Comparison of ENCODE assay signal across 8 mouse cellular contexts in the genomic region with DNA sequence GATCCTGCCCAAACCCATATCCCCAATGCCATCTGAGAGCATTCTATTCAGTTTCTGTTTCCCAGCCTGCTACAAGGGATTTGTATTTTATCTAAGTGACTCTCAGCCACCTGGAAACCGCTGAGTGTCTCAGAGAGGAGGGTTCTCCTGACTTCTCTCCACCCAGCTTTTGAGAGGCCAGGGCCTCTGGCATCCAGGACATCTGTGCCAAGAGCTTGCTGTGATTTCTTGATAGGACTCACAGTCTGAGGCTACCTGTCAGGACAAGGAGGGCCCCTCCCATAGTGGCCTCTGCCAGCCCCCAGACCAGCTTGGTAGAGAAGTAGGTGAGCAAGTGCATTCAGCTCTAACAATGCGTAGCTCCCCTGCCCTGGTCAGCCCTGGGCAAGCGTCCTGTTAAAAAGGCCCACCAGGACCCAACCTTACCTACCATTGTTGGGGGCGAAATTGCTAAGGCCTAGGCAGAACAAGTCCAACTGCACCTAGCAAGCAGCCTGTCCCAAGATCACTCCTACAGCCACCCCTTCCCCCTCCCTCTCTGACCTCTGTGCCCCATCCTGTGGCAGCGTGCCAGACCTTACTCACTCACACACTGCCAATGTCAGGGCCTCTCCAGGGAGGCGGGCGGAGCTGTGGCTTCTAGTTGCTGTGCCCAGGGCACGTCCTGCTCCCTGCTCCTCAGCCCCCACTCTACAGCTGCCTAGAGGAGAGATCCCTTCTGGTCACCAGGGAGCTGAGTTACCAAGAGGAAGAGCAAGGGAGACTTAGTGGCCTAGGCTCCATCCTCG. TPM values are rescaled to one million over a fixed set of nuclear protein-coding genes. Genes with fewer than 3 reads are reported as not detected.
A peak's percentile ranks its signal among the peaks of the same experiment; 100 is the strongest.
DNase-seq lines count a peak whose midpoint lies in the region; ATAC-seq and TF ChIP-seq lines count a peak whose summit lies in the region.

No protein-coding gene starts in this region.

- H3K4me3 ChIP-seq in forebrain, embryonic 16.5 days (replicated peaks; ENCODE audit: low read length): no peak overlapping the region
- H3K4me3 ChIP-seq in lung, embryonic 14.5 days (ENCODE audit: low read depth, low read length): no peak overlapping the region
- H3K4me3 ChIP-seq in small intestine, adult 2 months (ENCODE audit: low read depth, low read length): peak overlapping the region; percentile 8; the same call in 1 of the 2 replicates
- no peak overlapping the region for H3K4me3 ChIP-seq in cerebellum, adult 2 months (replicated peaks; ENCODE audit: insufficient read depth, low read depth, low read length)

- no peak for TF ChIP-seq POLR2A in small intestine, adult 2 months (IDR thresholded peaks at IDR 0.05; ENCODE audit: low read depth, low read length)
- TF ChIP-seq POLR2A in cerebellum, adult 2 months (IDR thresholded peaks at IDR 0.05; ENCODE audit: borderline replicate concordance, insufficient read depth, low read length): no peak

- WGBS in forebrain, embryonic 16.5 days: 62% methylated on average over 9 of the region's 9 CpGs
- 49% methylated on average over 9 of the region's 9 CpGs for WGBS in lung, embryonic 14.5 days
- 36% methylated on average over 9 of the region's 9 CpGs for WGBS in small intestine, adult 2 months
- WGBS in cerebellum, adult 2 months: 79% methylated on average over 9 of the region's 9 CpGs

- H3K36me3 ChIP-seq in forebrain, embryonic 16.5 days (ENCODE audit: control insufficient read depth, insufficient read depth): no peaks in the 10 kb centered on the region
- no peaks in the 10 kb centered on the region for H3K36me3 ChIP-seq in lung, embryonic 14.5 days (ENCODE audit: insufficient read depth)
- no peaks in the 10 kb centered on the region for H3K36me3 ChIP-seq in small intestine, adult 2 months (ENCODE audit: control insufficient read depth, insufficient read depth, low read length)

- TF ChIP-seq CTCF in lung, embryonic 14.5 days (IDR thresholded peaks at IDR 0.05; ENCODE audit: low read depth): no peak
- TF ChIP-seq CTCF in small intestine, adult 2 months (IDR thresholded peaks at IDR 0.05; ENCODE audit: extremely low read depth, insufficient read length, insufficient replicate concordance, low read depth, low read length): no peak
- TF ChIP-seq CTCF in cerebellum, adult 2 months (IDR thresholded peaks at IDR 0.05; ENCODE audit: borderline replicate concordance, insufficient read depth, low read depth, low read length): no peak

- H3K27ac ChIP-seq in forebrain, embryonic 16.5 days (ENCODE audit: low read length): no peak overlapping the region
- H3K27ac ChIP-seq in lung, embryonic 14.5 days (ENCODE audit: low read depth): peak overlapping the region; percentile 83
- peak overlapping the region; percentile 61; the same call in 1 of the 2 replicates for H3K27ac ChIP-seq in small intestine, adult 2 months (ENCODE audit: insufficient read depth, low read depth, low read length)
- H3K27ac ChIP-seq in cerebellum, adult 2 months (ENCODE audit: insufficient read depth, low read length): no peak overlapping the region

- no peak overlapping the region for H3K9ac ChIP-seq in forebrain, embryonic 16.5 days (replicated peaks; ENCODE audit: low read depth, low read length)
- H3K9ac ChIP-seq in lung, embryonic 14.5 days: peak overlapping the region; percentile 13; the same call in 1 of the 2 replicates

- H3K4me1 ChIP-seq in forebrain, embryonic 16.5 days (replicated peaks; ENCODE audit: control insufficient read depth, insufficient read depth, low read length): peaks cover 42% of the 10 kb centered on the region
- H3K4me1 ChIP-seq in lung, embryonic 14.5 days (ENCODE audit: insufficient read depth): peaks cover 37% of the 10 kb centered on the region
- peaks cover 37% of the 10 kb centered on the region for H3K4me1 ChIP-seq in small intestine, adult 2 months (ENCODE audit: control insufficient read depth, insufficient read depth, insufficient read length, low read length)
- H3K4me1 ChIP-seq in cerebellum, adult 2 months (ENCODE audit: control insufficient read depth, insufficient read depth, low read length): peaks cover 23% of the 10 kb centered on the region

- no peaks in the 10 kb centered on the region for H3K9me3 ChIP-seq in forebrain, embryonic 16.5 days (ENCODE audit: control insufficient read depth, low read length)
- H3K9me3 ChIP-seq in lung, embryonic 14.5 days (ENCODE audit: low read depth, low read length): no peaks in the 10 kb centered on the region

- peak; percentile 53 for ATAC-seq in forebrain, embryonic 16.5 days
- ATAC-seq in hematopoietic stem cell, adult 5-6 weeks (replicated peaks in 1 of 2; ENCODE audit: insufficient read depth in 1 of 2, low FRiP score in 2 of 2, low TSS enrichment in 1 of 2, low read depth in 1 of 2, poor library complexity in 2 of 2, severe bottlenecking in 2 of 2): peak; percentile 49 to 62
- ATAC-seq in lung, embryonic 14.5 days (ENCODE audit: insufficient read depth): peak; percentile 48; the same call in 1 of the 2 replicates

- DNase-seq in thymus, postnatal 4 days: peak; percentile 41
- DNase-seq in thymus, postnatal 0 days (ENCODE audit: low spot score): no peak
- peak; percentile 73 for DNase-seq in lung, embryonic 14.5 days
- no peak for DNase-seq in cerebellum, adult 2 months
- no peak for DNase-seq in cerebellum, adult 11-12 months

- H3K27me3 ChIP-seq in forebrain, embryonic 16.5 days (replicated peaks; ENCODE audit: control insufficient read depth, insufficient read depth, low read length): no peaks in the 10 kb centered on the region
- H3K27me3 ChIP-seq in lung, embryonic 14.5 days (ENCODE audit: insufficient read depth, low read length): 0 out of 2 replicates have a peak, but pooled peaks cover 10% of the 10 kb centered on the region
- no peaks in the 10 kb centered on the region for H3K27me3 ChIP-seq in small intestine, adult 2 months (ENCODE audit: control insufficient read depth, insufficient read depth, low read length)
- no peaks in the 10 kb centered on the region for H3K27me3 ChIP-seq in cerebellum, adult 2 months (ENCODE audit: control insufficient read depth, insufficient read depth, low read length)

- H3K4me2 ChIP-seq in forebrain, embryonic 16.5 days (ENCODE audit: low read length): no peak overlapping the region
- H3K4me2 ChIP-seq in lung, embryonic 14.5 days: peak overlapping the region; percentile 10; the same call in 1 of the 2 replicates

RNA-seq across cellular contexts. Expression of gene Cbx4, which starts 41.9 kb away (rescaled TPM):
- 25.1 and 26.8 TPM in 2 replicates for polyA plus RNA-seq in thymus, postnatal 0 days (2015; fragmentation: Nextera tagmentation; extraction: Ambion mirVana)
- polyA plus RNA-seq in forebrain, embryonic 16.5 days (2015; fragmentation: Nextera tagmentation; extraction: Ambion mirVana): 18.1 and 18.5 TPM in 2 replicates
- 15.7 and 19.7 TPM in 2 replicates for total RNA-seq in hematopoietic stem cell, adult 5-6 weeks (2017)
- 13.1 and 13.8 TPM in 2 replicates for polyA plus RNA-seq in lung, embryonic 14.5 days (2014; fragmentation: Nextera tagmentation; extraction: Ambion mirVana)
- 4.2 and 7.6 TPM in 2 replicates for polyA plus RNA-seq in small intestine, adult 2 months (2012; rRNA removed)
- 50.1 and 57.6 TPM in 2 replicates for polyA plus RNA-seq in cerebellum, adult 2 months (2012; rRNA removed)

Comparison
In these comparisons a context has a peak if more than half of its experiments do, and no peak if none do; other contexts are left out.
1. DNase-seq: peak in thymus, postnatal 4 days (single experiment) and lung, embryonic 14.5 days (single experiment); none in thymus, postnatal 0 days (single experiment), cerebellum, adult 2 months (0 of 2) and cerebellum, adult 11-12 months (single experiment).
2. H3K27ac ChIP-seq: peak in lung, embryonic 14.5 days (single experiment) and small intestine, adult 2 months (single experiment); none in forebrain, embryonic 16.5 days (single experiment) and cerebellum, adult 2 months (single experiment).
3. Peak in every context shown above with its lines, with median percentiles within 50 percentile points of each other: ATAC-seq.